Mouse (Mus musculus) right cerebral cortex, postnatal 4 days (tissue): ENCODE results near the gene Pik3r5.
A peak's percentile ranks its signal among the peaks of the same experiment; 100 is the strongest.

Experiments used
- DNase-seq: peaks from one replicate; pipeline ENCODE4 v3.0.0-alpha.2; 2022

Gene Pik3r5

DNA sequence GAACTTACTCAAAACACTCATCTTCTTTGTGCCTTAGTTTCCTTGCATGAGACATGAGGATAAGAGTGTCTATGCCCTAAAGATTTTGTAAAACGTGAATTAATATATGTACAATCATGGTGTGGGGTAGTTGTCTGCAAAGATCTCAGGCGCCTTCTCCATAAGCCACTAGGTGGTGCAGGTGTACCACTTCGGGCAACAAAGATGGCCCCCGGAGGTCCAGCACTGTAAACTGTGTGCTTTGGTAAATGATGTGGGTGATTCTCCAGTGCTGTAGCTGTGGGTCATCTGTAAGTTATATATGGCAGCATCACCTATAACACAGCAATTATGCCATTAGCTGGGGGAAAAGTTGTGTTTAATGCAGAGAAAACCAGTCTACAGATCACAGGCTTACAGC, 27.7 kb upstream of the Pik3r5 start:
- DNase-seq, result no peak

DNA sequence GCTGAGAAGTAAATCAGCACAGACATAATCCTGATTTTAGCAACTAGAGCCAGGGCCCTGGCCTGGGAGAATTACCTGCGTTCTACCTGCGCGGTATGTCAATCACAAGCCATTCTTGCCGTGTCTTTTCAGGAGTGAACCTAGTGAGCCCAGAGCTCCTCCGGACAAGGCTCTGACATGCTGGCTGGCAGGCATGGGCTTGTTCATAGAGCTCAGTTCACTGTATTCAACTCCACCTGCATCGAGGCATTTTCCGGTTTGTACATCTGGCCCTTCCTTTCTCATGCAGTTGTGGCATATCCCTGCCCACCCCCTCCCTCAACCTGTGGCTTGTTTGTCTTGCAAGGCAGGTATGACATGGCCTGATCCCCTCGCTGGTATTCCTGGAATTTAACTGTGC, 26.3 kb upstream of the Pik3r5 start:
- DNase-seq, result no peak

DNA sequence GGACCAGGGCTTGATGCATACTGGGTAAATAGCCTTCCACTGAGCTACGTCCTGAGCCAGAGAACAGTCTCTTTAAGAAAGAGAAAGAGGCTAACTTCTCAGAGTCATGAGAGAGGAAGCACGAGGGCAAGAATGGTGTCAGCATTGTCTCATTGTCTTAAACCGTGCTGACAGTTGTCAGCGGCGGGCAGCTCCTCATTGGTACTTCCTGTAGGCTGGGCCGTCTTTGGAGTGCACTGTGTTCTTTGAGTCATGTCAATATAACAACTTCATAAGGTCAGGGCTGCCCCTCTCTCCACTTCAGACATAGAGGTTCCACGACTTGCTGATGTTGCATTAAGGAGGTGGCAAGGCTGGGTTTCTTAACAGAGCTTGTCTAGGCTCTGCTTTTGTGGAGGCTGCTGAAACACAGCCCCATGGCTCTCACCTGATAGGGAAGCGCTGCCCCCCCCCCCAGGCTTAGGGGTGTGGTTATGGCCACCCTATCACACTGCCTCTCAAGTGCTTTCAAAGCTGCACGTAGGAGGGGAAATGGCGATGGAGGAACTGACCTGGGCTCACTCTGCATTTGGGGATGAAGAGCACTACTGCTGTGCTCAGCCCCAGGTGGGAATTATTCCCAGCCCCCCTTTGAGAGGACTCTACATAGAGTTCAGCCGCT, 24.5 kb upstream of the Pik3r5 start:
- DNase-seq, result no peak

DNA sequence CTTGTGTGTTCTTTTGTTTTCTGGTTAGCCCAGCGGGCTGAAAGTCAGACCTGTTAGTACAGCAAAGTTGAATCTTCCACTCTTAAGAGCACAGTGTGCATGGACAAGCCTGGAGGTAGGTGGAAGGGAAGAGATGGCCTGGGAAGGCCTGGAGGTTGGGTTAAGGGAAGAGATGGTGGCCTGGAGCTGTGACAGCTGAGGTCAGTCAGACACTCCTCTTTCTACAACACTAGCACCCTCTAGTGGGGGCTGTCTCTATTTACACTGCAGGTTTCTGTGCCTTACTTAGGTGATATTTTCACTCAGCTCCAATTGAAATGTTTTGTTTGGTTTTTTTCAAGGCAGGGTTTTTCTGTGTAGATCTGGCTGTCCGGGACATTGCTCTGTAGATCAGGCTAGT, 23.8 kb upstream of the Pik3r5 start:
- DNase-seq, result peak; percentile 66

DNA sequence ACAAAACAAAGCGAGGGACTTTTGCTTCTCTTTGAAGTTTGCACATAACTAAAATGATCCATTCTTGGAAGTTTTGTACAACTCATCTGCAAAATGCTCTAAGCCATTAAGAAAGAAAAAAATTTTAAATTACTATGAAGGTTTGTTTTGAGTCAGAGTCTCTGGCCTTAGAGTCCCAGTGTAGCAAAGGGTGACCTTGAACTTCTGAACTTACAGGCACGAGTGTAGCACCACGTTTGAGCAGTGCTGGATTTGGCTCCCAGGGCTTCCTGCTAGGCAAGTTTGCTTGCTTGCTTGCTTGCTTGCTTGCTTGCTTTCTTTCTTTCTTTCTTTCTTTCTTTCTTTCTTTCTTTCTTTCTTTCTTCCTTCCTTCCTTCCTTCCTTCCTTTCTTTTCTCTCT, 14.9 kb upstream of the Pik3r5 start:
- DNase-seq, result no peak

DNA sequence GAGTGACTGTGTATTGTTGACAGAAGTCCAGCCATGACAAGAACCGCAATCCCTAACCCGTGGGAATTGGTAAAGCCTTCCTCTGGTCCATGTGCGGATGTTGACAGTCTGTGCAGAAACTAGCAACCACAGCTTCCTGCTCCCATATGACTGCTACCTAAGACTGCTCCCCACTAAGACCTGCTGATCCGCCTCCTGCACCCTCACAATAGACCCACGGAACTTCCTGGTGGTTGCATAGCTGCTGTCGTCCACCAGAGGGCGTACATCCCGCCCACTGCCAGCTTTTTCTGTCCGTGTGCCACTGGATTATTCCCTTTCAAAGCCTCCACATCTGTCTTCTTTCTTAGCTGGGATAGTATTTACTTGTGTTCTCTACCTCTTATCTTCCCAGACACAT, 14.1 kb upstream of the Pik3r5 start:
- DNase-seq, result no peak

DNA sequence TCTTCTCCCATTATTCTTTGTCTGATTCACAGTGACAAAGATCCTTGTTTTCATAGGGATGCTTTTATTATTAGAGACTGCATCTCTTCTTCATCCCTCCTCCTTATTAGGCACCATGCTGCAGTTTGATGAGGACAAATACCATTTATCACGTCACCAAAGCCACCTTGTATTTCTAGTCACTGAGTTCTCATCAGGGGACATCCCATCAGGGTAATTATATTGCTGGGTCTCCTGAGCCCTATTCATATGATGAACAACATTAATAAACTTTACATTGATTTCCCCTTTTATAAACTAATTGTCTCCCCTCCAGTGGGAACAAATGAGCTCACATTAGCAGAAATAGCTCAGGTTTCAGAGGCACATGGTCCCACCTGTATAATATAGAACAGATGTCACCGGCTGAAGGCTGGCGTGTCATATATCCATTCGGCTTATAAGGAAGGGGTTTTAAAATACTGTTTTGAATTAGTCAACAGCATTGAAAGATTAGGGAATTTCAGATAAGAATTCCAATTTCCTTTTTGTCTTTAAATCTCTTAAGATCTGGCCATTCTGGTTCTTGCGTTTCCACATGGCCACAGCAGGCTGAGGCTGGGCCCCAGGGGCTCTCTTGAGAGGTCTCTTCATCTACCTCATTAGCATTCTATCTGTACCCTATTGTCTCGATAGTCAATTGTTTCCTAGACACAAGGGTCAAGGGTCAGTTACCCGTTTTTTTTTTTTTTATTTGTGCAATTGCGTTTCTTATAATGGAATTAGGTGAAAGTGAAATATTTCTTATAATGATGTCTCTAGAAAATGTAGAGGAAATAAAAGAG, 6.2 kb upstream of the Pik3r5 start:
- no peak for DNase-seq

DNA sequence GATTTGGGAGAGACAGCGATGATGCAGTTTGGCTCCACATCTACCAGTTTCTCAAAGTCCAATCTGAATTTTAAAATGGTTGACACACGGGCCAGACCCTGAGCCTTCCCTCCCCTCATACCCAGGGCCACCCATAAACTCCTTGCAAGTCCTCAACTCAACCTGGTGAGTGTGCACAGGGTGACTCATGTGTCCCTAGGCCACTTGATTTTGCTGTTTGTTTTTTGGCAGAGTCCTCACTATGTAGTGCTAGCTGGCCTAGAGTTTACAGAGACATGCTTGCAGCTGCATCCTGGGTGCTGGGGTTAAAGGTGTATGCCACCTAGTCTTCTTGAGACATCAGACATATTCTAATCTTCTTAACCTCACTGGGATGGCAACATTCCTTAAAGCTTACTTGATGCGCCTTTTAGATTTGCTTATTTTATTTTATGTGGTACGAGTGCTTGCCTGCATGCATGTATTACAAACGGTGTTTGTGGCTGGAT, 4.8 kb upstream of the Pik3r5 start:
- DNase-seq, result no peak

DNA sequence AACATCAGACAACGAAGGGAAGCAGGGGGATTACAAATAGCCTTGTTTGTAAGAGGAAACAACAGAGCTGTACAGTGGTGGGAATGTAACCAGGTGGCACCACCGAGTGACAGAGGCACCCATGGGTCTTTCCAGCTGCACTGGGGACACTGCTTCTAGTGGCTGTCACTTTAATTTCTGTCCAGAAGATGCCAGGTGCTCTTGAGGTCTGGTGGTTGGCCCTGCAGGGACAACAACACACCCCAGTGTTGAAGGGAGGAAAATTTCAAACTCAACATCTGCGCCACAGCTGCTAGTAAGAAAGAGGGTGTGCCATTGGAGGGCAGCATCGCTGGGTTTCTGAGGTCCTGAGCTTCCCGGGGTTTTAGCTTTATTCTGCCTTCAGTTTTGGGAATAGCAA, 1.3 kb upstream of the Pik3r5 start:
- DNase-seq, result no peak

DNA sequence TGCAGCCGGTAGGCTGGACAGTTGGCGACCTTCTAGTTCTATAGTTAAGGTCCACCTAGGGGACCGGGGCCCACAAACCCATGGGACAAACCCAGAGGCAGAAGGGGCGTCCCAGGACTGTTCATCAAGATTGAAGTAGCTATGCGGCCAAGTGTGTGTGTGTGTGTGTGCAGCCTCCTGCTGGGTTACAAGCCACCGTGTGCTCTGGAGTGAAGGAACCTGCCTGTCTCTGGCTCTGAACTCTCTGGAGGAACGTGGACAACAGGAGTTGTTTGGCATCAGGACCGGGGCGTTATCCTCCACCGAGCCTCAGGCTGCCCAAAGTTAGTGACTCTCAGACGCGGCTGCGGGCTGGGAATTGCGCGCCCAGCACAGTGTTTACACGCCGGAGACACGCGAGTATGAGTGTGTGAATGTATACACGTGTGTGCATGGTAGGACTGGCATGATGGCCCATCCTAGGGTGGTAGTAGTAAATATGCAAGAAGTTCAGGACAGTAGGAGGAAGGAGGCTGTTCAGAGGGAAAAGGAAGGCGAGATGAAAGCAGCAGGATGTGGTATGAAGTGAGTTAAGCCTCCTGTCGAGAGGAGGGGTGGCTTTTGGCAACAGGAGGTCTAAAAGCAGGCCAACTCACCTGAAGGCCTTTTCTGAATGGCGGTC, 570 bp downstream of the Pik3r5 start:
- DNase-seq, result no peak

DNA sequence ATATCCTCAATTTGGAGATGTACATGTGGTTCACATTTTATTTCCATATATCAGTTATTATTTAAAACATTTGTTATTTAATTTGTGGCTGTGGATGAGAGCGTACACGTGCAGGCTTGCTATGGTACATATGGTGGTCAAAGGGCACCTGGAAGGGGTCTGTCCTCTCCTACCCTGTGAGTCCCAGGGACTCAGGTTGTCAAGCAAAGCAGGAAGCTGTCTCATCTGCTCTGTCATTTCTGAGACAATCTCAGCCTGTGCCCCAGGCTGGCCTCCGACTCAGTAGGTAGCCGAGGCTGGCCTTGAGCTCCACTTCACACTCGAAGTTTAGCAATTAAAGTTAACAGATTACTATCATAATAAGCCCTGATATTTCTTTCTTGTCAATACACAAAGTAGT, 1.6 kb downstream of the Pik3r5 start:
- no peak for DNase-seq

DNA sequence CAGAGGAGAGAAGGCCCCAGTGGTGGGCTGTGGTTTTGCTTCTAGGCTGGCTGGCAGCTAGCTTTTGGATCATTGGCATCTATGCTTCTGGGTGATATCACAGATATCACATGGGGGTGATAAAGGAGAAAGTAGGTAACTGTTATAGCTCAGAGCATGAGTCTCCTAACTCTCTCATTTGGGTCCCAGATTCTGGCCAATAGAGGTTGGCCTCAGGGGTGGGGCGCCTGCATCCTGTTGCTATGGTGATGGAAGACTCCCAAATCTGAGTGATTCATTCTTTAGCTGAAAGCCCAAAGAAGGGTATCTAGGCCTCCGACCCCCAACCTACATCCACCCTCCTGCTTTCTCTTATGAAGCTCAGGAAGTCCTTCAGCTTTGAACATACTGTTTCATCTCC, 2.8 kb downstream of the Pik3r5 start:
- no peak for DNase-seq

DNA sequence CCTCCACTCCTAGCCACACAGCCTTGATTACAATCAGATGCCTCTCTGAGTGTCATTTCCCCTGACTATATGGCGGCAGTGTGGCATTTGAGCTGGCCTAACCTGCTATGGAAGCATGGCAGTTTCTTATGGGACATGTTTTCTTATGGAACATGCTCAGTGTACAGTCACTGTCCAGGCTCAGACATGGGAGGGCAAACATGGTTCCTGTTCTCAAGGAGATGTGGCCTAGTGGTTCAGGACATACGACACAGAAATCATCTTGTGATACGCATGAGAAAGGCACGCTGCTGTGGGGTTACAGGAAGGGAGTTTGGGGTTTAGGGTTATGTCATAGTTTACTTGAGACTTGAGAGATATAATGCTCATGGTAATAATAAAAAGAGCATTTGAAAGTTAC, 3.7 kb downstream of the Pik3r5 start:
- DNase-seq, result no peak

DNA sequence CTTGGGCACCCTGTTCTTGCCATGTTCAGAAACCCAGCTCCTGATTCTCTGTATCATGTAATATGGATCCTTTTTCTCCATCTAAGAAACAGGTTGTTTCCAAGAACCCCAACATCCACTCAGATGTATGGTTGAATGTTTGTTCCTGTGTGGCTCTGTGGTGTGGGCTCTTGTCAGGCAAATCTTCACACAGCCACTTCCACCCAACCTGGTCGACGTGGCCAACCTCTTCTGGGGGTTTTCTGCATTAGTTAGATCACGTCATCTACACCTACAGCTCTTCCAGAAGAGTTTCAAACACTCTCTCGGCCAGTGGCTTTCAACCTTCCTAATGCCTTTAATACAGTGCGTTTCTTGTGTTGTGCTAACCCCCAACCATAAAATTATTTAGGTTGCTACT, 4.5 kb downstream of the Pik3r5 start:
- DNase-seq, result no peak

DNA sequence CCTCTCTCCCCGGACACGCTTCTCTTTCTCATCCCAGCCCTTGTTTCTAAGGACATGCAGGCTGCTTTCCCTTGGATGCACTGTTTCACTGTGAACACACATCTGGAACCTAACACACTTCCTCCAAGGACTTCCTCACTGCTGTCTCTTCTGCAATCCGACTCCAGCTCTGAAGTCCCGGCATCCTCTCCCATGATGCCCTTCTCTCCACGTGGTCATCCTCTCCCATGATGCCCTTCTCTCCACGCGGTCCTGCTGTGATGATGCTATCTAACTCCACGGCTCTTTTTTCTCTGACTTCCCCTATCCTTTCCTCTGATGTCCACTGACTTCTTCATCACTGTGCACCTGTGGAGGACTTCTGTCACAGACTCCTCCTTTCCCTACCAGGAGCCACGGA, 8.2 kb downstream of the Pik3r5 start:
- DNase-seq, result no peak

DNA sequence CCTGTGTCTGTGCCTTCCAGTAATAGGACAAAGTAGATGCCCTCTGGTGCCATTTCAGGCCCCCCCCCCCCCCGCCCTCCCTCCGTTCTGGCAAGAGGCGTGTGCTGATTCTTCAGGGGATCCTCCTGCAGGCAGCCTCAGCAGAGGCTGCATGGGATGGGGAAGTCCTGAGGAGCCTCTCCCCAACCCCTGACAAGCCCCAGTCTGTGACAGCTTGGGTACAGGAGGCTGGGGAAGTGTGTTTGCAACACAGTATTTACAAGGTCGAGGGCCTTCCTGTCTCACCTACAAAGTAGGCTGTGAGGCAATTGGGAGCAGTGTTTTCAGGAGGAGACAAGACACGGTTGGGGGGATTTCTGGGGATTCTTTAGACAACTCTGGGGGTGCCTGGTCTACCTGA, 9.0 kb downstream of the Pik3r5 start:
- no peak for DNase-seq

DNA sequence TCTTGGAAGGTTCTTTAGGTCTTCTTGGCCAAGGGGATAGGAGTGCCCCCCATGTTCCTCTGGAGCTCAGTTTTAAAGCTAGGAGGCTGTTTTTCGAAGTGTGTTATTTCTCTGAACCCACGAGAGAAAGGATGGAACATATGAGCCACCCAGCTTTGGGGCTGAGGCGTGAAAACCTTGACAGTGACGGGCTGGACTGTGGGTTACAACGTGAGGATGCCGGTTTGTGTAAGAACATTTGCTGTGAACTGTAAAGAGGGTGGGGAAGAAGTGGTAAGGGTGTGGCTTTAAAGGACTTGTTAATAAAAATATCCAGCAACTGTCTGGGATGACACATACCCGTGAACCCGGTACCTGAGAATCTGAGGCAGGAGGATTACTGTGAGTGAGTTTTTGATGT, 10.4 kb downstream of the Pik3r5 start:
- no peak for DNase-seq

DNA sequence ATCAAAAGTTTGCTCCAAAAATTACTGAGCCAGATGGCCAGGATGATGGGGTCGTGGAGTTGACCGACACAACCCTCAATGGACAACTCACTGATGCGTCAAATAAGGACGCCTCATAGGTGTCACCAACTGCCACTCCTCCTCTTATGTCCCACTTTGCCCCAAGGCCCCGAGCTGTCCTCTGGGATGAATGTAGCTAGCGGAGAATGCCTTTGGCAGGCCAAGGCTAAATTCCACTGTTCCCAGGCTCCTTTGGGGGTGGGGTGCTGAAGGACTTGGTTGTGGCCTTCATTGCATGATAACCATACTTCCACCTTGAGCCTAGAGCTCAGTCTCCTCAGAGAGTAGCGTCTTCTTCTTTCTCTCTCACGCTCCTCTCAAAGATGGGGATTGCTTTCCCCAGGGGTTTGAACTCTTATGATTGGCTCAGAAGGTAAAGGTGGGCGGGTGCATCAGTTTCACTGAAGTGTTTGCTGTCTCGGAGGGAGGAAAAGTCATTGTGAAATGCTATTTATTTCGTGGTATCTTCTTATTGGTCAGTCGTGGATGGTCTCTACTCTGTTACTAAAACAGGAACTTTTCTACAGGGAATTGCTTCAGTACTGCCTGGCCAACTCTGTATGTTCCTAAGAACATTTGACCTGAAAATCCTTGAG, 11.2 kb downstream of the Pik3r5 start:
- no peak for DNase-seq

DNA sequence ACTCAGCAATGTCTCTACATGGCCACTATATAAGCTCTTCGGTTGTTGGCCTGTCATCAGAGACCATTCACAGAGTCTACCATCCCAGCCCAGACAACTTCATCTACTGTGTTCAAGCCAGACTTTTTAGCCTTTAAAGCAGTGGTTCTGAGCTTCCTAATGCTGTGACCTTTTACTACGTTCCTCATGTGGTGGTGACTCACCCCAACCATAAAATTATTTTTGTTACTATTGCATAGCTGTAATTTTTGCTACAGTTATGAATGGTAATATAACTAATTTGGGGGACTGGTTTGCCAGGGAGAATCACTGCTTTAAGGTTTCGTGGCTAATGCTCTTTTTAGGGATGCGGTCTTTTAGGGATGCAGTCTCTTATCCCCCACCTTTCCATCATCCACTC, 14.0 kb downstream of the Pik3r5 start:
- no peak for DNase-seq

DNA sequence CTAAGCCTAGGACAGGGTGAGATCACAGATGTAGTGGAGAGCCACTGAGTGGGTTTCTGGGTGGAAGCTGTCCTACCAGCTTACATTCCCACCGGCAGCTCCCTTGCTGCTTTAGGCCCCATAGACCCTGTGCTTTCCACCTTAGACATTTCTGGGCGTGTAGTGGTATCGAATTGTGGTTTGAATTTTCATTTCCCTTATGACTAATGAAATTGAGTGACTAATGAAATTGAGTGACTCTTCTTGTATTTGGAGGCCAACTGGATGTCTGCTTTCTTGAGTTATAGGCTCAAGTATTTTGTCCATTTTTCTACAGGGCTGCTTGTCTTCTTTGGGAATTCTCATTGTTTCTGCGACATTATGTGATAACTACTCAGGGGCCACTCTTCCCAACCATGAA, 14.6 kb downstream of the Pik3r5 start:
- DNase-seq, result no peak

DNA sequence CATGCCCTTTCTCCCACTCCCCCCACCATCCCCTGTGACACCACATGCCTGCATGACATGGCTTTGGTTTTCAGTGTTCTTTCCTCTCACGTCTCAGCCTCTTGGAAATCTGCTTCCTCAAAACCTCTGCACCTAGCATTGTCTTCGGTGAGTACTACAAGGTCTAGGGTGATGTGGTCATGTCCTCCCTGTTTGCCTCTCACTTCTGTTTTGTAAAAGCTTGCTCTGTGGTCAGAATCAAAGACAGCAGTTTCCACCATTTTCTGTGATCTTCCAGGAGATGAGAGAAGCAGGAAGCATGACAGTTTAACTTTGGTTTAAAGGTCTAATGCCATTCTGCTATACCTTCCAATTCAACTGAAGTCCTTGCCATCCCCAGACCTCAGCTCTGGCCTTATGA, 15.3 kb downstream of the Pik3r5 start:
- DNase-seq, result no peak

DNA sequence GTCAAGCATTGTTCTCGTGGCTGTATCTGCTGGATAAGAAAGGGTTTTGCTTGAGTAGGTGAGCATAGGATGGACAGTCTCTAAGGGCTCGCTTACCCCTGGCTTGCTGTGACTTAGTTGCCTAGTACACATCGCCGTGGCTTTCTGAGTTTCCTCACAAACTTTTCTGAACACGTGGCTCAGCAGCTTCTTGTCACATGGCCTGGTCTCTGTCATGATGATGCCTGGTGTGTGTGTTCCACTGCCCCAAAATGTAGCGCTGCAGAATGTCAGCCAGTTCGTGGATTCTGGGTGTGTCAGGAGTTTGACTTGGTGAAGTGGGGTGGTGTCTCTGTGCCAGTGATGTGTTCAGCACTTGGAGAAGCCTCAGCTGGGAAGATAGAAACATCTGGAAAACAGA, 16.4 kb downstream of the Pik3r5 start:
- no peak for DNase-seq

DNA sequence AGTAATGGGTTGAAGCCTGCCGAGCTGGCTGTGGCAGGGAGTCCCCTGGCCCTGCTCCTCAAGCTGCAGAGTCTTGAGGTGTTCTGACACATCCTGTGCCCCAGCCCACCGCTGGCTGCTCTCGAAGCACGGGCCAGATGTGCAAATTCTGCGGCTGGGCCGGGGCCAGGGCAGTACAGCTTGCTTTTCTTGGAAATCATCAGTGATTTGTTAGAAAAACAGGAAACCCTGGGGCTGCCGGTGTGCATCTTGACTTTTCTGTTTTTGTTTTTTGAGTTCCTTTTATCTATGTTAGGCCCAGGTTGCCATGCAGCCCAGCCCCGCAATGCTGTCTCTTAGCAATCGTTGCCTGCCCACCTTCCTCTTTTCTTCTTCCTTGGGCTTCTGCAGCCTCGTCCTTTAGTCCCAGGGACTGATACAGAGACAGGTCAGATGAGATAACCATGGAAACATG, 19.4 kb downstream of the Pik3r5 start:
- DNase-seq, result no peak
